Mouse (Mus musculus) gastrocnemius, adult 2 months (tissue): ENCODE results near the gene Gramd1b. TPM values are rescaled to one million over a fixed set of nuclear protein-coding genes. Genes with fewer than 3 reads are reported as not detected.

Experiments
- DNase-seq: peaks from one replicate; pipeline ENCODE4 v3.0.0; 2022
- H3K27ac ChIP-seq: fragments of 200-600 bp; 2 replicates; pipeline ENCODE4 v1.8.1; 2022; ENCODE audit warnings: mild to moderate bottlenecking
- H3K4me3 ChIP-seq: fragments of 200-600 bp; 2 replicates; pipeline ENCODE4 v1.8.1; 2022; ENCODE audit warnings: mild to moderate bottlenecking, moderate library complexity
- CTCF ChIP-seq: fragments of 200-600 bp; IDR thresholded peaks from 2 replicates; pipeline ENCODE4 v1.8.1; 2022; ENCODE audit warnings: antibody characterized with exemption, mild to moderate bottlenecking, moderate library complexity
- intact Hi-C: fragments of 180-260 bp; cut with DNase I; formaldehyde crosslinking; loops from one replicate; pipeline ENCODE4 v1.15.1; 2025
- long read RNA-seq, 2 experiments: library from polyadenylated mRNA; stranded (forward); transcript quantifications; one replicate each; pipeline ENCODE4 v2.0.0; 2021
- total RNA-seq, 2 experiments: library from RNA; stranded (reverse); gene quantifications; 2 replicates each; pipeline ENCODE4 v1.2.3; 2021

Gramd1b gene
- 1 to 10 TPM; 5.3 to 8.2 TPM for total RNA-seq
- long read RNA-seq, experiment 1, partial matches to known transcripts, result 2 of 4 reads
- long read RNA-seq, experiment 1, other reads (novel, unspliced or antisense), result 2 of 4 reads
- long read RNA-seq, experiment 2, partial matches to known transcripts, result 0 of 1 reads
- long read RNA-seq, experiment 2, other reads (novel, unspliced or antisense), result 1 of 1 reads

DNA sequence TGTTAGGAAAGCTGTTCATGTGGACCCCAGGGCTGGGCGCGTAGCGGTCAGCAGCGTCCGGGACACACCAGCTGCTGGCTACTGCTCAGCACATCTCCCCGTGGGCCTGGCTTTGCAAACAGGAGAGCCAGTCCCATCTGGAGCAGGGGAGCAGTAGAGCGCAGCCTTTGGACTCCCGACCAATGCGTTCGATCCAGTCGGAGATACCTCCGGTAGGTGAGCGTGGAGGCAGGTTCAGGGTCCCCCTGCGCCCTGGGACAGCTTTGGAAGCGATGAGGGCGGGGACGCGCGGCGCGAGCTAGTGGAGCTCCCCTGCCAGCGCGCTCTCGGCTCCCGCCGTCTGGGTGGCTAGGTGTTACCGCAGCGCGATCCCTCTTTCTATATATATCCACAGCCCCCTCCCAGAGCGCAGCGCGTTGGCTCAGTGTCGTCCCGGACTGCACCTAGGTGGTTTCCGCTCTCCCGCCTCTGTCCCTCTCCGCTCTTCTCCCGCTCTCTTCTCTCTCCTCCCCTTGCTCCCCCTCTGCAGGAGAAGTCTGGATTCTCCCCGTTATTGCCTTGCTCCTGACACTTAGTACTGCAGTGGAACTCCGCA, at the start of gene Gramd1b:
Gramd1b (minus strand) TSS at position 357 of the 595 bp plus-strand sequence.
- Histone ChIP-seq H3K27ac (no peak within 1 kb of the TSS), H3K4me3 (peak within 1 kb of the TSS; percentile 68)
- no peak for TF ChIP-seq CTCF
- intact Hi-C loops, result no loop called here
- DNase-seq, result peak; percentile 46

- TF ChIP-seq CTCF, result no peak
- no peak for DNase-seq
- intact Hi-C loops, result no loop called here
- Histone ChIP-seq H3K27ac (no peak overlapping the region), H3K4me3 (no peak overlapping the region)
These were observed 47.8 kb upstream of the Gramd1b start for GRCm38 (mm10) chr9:40578726-40579625.

- TF ChIP-seq CTCF, result no peak
- DNase-seq, result no peak
- intact Hi-C loops, result no loop called here
- H3K27ac ChIP-seq, result no peak overlapping the region
- H3K4me3 ChIP-seq, result no peak overlapping the region
These were observed 45.9 kb upstream of the Gramd1b start for GRCm38 (mm10) chr9:40577132-40577531.

- DNase-seq, result no peak
- Histone ChIP-seq H3K4me3 (no peak overlapping the region), H3K27ac (peak overlapping the region; percentile 51)
- no peak for TF ChIP-seq CTCF
- intact Hi-C loops, result no loop called here
These were observed 44.1 kb upstream of the Gramd1b start for GRCm38 (mm10) chr9:40575053-40575985.

- no peak for TF ChIP-seq CTCF
- H3K4me3 ChIP-seq, result no peak overlapping the region
- intact Hi-C loops, result no loop called here
These were observed 40.1 kb upstream of the Gramd1b start for GRCm38 (mm10) chr9:40571280-40571679.

GRCm38 (mm10) chr9:40568070-40568469, 36.9 kb upstream of the Gramd1b start:
- H3K4me3 ChIP-seq, result no peak overlapping the region
- H3K27ac ChIP-seq, result no peak overlapping the region
- DNase-seq, result peak; percentile 42
- intact Hi-C loops, result no loop called here
- no peak for TF ChIP-seq CTCF

More at GRCm38 (mm10) chr9:40571280-40571679, 40.1 kb upstream of the Gramd1b start:
- no peak for DNase-seq
- H3K27ac ChIP-seq, result no peak overlapping the region

DNA sequence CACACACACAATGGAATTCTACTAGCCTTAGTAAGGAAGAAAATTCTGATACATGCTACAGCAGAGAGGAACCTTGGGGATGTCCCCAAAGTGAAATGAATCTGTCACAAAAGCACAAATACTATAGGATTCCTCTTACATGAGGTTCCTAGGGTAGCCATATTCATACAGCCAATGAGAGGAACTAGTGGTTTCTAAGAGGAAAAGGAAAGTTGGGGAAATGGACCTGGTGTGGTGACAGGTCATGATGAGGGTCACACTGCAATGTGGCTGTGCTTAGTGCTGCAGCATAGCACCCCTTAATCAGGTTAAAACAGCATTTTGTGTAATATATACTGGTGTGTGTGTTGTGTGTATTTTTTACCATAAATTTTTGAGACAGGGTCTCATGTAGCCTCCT, 32.6 kb upstream of the Gramd1b start:
- intact Hi-C loops, result no loop called here
- Histone ChIP-seq H3K4me3 (no peak overlapping the region), H3K27ac (no peak overlapping the region)
- TF ChIP-seq CTCF, result no peak
- no peak for DNase-seq

DNA sequence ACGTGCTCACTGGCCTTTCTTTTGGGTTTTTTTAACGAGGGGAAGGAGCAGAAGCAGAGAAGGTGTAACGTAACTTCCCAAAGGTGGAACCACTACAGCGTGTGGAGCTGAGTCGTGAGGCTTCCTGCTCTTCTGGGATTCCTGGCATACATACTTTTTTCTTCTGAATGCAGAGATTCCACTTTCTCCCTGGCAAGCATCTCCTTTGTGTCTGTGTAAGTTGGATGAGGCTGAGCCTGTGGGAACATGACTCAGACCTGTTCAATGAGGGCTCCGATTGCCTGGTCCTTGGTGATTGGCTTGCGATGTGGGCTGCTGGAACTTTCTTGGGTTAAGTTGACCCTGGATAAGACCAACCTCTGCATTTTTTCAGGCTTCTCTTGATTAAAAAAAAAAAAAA, 28.5 kb upstream of the Gramd1b start:
- intact Hi-C loops, result no loop called here
- no peak overlapping the region for H3K27ac ChIP-seq
- no peak for DNase-seq
- no peak overlapping the region for H3K4me3 ChIP-seq
- no peak for TF ChIP-seq CTCF

DNA sequence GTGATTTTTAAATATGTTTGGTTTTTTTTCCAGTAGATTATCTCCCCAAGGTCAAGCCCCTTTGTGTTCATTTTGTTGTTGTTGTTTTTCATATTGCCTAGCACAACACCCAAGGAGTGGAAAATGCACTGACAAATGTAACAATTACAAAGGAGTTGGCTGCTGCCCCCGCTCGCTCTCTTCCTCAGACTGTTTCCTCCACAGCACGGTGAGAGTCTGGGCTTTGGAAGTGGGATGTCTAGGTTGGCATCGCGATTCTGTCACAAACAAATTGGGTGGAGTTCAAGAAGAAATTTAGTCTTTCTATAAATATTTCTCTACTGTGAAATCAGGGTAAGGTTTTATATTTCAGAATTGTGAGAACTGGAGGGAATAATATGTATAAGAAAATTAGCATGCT, 26.6 kb upstream of the Gramd1b start:
- Histone ChIP-seq H3K4me3 (no peak overlapping the region), H3K27ac (no peak overlapping the region)
- intact Hi-C loops, result no loop called here
- no peak for DNase-seq
- no peak for TF ChIP-seq CTCF

DNA sequence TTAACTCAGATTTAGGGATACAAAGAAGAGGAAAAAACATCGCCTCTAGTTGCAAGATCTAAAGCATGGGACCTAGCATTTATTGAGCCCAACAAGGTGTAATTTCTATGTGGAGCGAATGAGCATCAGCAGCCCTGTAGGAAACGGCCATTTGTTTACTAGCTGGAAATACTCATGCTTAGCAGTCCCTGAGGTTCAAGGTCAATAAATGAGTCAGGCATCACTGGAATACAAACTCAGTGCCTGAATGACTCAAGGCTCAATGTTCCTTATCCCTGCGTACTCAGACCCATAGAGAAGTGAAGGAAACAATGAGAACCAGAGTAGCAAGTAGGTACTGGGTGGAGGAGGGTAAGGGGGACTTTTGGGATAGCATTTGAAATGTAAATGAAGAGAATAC, 25.2 kb upstream of the Gramd1b start:
- DNase-seq, result no peak
- TF ChIP-seq CTCF, result no peak
- H3K27ac ChIP-seq, result no peak overlapping the region
- intact Hi-C loops, result no loop called here
- no peak overlapping the region for H3K4me3 ChIP-seq

DNA sequence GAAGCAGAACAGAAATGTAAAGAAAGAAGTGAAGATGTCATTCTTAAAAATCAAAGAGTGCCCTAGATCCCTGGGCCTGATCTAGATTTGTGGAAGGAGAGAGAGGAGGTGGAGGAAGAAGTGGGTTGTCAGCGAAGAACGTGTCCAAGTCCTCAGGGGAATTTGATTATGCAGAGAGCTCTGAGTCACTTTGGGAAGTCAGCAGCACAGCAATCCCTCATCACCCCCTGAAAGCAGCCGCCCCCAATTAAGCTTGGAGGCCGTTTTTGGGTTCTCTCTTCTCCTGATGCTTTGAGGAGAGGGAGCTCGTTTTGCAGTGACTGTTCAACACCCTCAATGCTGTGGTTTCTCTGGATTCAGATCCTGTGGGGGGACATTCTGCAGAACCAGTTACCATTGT, 24.1 kb upstream of the Gramd1b start:
- H3K27ac ChIP-seq, result no peak overlapping the region
- DNase-seq, result no peak
- no peak for TF ChIP-seq CTCF
- intact Hi-C loops, result no loop called here
- H3K4me3 ChIP-seq, result no peak overlapping the region

GRCm38 (mm10) chr9:40547876-40548275, 16.7 kb upstream of the Gramd1b start:
- TF ChIP-seq CTCF, result no peak
- peak overlapping the region; percentile 79 for H3K27ac ChIP-seq
- H3K4me3 ChIP-seq, result peak overlapping the region; percentile 53
- no peak for DNase-seq
- intact Hi-C loops, result no loop called here
